Mouse (Mus musculus): Measurements from ENCODE around the gene Ssc4d. TPM values are rescaled to one million over a fixed set of nuclear protein-coding genes. Genes with fewer than 3 reads are reported as not detected.

The Ssc4d gene
- total RNA-seq, 2 experiments from 2014 or later: 0.58 to 0.68 TPM

- no peak for DNase-seq
- intact Hi-C loops (cut with DNase I): loop anchor here (5.0 kb wide), 3 partner anchors 47 to 78 kb away; no protein-coding TSS in a partner anchor
Measured at GRCm38 (mm10) chr5:135979904-135980303, 5.6 kb upstream of the Ssc4d start, which contains the start of gene Zp3. Gene Zp3 (plus strand): TSS chr5:135980099.

- no peak for DNase-seq
- intact Hi-C loops (cut with DNase I): no loop called here
Measured at GRCm38 (mm10) chr5:135979381-135979780, 5.0 kb upstream of the Ssc4d start.

- no peak for DNase-seq
- intact Hi-C loops (cut with DNase I): no loop called here
Measured at GRCm38 (mm10) chr5:135975893-135976668, 1.8 kb upstream of the Ssc4d start.

- intact Hi-C loops (cut with DNase I): no loop called here
- DNase-seq: no peak
Measured at GRCm38 (mm10) chr5:135971876-135972275, 2.5 kb downstream of the Ssc4d start.

- intact Hi-C loops (cut with DNase I): no loop called here
- no peak for DNase-seq
Measured at GRCm38 (mm10) chr5:135970247-135970646, 4.1 kb downstream of the Ssc4d start.

- DNase-seq: peak in 1 of 2 experiments; percentile 74
- intact Hi-C loops (cut with DNase I): loop anchor here (5.0 kb wide), 1 partner anchor 94 kb away; no protein-coding TSS in a partner anchor
Measured at GRCm38 (mm10) chr5:135968781-135969180, 5.5 kb downstream of the Ssc4d start.

GRCm38 (mm10) chr5:135966866-135967265 lies 7.5 kb downstream of the Ssc4d start:
- intact Hi-C loops (cut with DNase I): loop anchor here (5.0 kb wide), 1 partner anchor 95 kb away; no protein-coding TSS in a partner anchor
- DNase-seq: no peak

- intact Hi-C loops (cut with DNase I): loop anchor here (5.0 kb wide), 1 partner anchor 97 kb away; no protein-coding TSS in a partner anchor
- DNase-seq: no peak
Measured at GRCm38 (mm10) chr5:135965501-135965930, 8.8 kb downstream of the Ssc4d start.

GRCm38 (mm10) chr5:135963280-135963627 lies 11.1 kb downstream of the Ssc4d start:
- intact Hi-C loops (cut with DNase I): loop anchor here (2.0 kb wide), 1 partner anchor 60 kb away; no protein-coding TSS in a partner anchor
- no peak for DNase-seq

GRCm38 (mm10) chr5:135962492-135963279 lies 11.6 kb downstream of the Ssc4d start:
- intact Hi-C loops (cut with DNase I): loop anchor here (2.0 kb wide), 1 partner anchor 60 kb away; no protein-coding TSS in a partner anchor
- DNase-seq: peak; percentile 97

GRCm38 (mm10) chr5:135962125-135962491 lies 12.2 kb downstream of the Ssc4d start:
- no peak for DNase-seq
- intact Hi-C loops (cut with DNase I): loop anchor here (2.0 kb wide), 1 partner anchor 59 kb away; no protein-coding TSS in a partner anchor

GRCm38 (mm10) chr5:135960909-135961635 lies 13.3 kb downstream of the Ssc4d start:
- no peak for DNase-seq
- intact Hi-C loops (cut with DNase I): no loop called here

- intact Hi-C loops (cut with DNase I): no loop called here
- DNase-seq: no peak
Measured at GRCm38 (mm10) chr5:135959911-135960310, 14.4 kb downstream of the Ssc4d start.

GRCm38 (mm10) chr5:135958367-135958766 lies 16.0 kb downstream of the Ssc4d start:
- intact Hi-C loops (cut with DNase I): no loop called here
- no peak for DNase-seq

GRCm38 (mm10) chr5:135957207-135957974 lies 16.9 kb downstream of the Ssc4d start:
- DNase-seq: peak; percentile 89 to 90
- intact Hi-C loops (cut with DNase I): no loop called here

- no peak for DNase-seq
- intact Hi-C loops (cut with DNase I): loop anchor here (1.0 kb wide), 1 partner anchor 21 kb away; no protein-coding TSS in a partner anchor
Measured at GRCm38 (mm10) chr5:135956300-135957206, 17.8 kb downstream of the Ssc4d start.

GRCm38 (mm10) chr5:135952830-135953229 lies 21.5 kb downstream of the Ssc4d start:
- intact Hi-C loops (cut with DNase I): no loop called here
- no peak for DNase-seq

GRCm38 (mm10) chr5:135951660-135952059 lies 22.7 kb downstream of the Ssc4d start:
- DNase-seq: no peak

More at GRCm38 (mm10) chr5:135951660-135952059, 22.7 kb downstream of the Ssc4d start:
- intact Hi-C loops (cut with DNase I): no loop called here
